Mouse (Mus musculus): ENCODE results near the gene Chil1.

The Chil1 gene

DNA sequence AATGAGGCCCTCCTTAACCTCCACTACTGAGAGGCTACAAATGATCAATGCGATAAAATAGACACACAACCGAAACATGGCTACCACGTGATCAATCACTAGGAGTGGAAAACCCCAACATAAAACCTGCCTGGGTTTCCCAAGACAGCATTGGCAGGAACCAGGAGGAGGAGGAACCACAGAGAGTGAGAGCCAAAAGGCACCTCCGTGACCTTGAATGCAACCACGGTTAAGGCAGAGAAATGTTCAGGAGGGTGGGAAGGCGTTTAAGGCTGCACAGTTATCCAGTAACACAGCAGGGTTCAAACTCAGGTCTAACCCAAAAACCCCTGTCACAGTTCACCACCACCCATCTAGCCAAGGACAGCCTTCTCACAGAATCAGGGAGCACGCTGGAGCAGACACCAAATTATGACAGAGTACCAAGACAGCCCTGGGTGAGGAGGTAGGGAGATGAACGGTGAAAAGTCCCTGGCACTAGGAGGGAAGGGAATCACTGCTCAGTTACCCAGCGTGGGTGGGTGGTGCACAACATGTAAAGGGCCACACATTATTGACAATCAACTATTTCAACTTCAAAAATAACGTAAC lies 48.8 kb downstream of the Chil1 start:
- DNase-seq (ENCODE audit: low spot score in 2 of 2) = no peak

DNA sequence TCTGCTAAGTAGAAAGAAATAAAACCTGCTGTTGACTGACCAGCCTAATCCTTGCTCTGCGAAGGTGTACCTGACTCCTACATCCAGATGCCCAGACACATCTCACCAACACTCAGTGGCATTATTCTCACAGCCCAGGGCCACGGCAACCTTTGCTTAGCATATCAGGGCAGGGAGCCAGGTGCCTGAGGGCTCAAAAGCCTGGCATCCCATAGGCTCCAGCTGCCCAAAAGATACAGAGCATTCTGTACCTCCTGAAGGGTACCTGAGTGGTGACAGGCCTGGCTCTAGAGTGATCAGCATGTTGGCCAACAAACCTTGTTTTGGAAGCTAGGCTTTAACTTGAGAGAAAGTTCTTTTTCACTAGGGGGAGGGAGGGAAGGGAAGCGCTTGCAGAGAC lies 49.3 kb downstream of the Chil1 start:
- DNase-seq (ENCODE audit: low spot score in 2 of 2) = peak; percentile 47 to 56

DNA sequence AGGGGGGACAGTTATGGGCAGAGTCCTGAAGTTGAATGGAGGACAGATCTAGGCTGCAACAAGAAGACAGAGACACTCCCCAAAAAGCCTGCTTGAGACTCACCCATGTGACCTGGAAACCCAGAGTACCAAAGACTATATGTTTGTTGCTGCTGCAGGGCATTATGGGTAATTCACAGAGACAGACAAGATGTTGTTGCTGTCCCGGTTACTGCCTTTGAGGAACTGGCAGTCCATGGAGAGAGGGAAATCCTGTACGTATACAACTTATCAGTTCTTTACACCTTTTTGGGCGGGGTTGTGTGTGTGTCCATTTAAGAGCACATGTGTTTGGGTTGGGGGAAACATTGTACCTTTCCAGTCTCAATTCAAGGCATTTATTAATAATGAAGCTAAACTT lies 49.7 kb downstream of the Chil1 start:
- no peak for DNase-seq (ENCODE audit: low spot score in 2 of 2)

DNA sequence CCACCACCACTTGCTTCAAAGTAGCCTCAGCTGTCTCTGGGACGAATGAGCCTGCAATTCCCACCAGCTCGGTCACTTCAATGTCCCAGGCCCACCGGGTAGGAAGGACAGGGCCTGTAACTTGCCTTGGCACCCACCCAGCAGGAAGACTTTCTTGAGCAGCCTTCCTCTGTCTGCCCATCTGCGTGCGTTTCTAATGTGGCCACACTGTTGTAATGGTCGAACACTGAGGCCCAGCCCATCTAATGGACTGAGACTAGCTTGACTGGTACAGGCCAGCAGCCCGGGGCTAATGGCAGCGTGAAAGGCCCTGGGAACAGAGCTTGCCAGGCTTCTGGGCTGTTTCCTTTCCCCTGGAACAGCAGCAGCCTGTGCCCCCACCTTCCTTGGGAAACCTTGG lies 50.4 kb downstream of the Chil1 start:
- DNase-seq (ENCODE audit: low spot score in 2 of 2) = no peak

DNA sequence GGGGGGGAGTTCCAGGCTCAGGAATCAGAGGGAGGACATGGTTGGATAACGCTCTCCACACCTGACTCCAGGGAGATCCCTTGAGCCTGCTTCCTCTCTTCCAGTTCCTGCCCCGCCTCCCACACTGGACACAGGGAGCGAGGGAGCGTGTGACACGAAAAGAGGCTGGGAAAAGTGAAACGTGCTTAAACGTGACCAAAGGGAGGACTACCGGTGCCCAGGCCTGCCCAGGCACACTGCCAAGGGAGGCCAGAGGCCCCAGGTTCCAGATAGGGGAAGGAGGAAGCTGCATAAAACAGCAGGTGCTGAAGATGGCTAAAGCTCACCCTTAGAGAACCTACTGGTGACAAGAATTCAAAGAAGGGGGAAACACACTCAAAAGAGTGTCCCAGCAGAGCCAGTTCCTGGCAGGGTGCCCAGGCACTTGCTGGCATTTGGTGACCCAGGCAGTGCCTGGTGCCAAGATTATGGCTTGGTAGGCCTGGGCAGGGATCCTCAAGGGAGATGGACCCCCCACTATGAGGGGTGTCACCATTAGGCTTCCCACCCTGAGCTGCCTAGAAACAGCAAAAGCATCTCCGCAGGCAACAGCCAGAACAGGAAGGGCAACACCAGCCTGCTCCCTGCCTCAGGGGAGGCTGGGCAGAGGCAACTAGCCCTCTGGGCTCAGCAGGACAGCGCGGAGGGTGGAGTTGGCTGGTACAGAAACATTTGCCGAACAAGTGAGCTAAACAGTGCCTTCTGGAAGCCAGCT lies 51.0 kb downstream of the Chil1 start:
- peak in 1 of 2 experiments; percentile 41 for DNase-seq (ENCODE audit: low spot score in 2 of 2)

- DNase-seq (ENCODE audit: low spot score in 2 of 2) = no peak
Observed at GRCm38 (mm10) chr1:134233681-134234454, 51.9 kb downstream of the Chil1 start.

DNA sequence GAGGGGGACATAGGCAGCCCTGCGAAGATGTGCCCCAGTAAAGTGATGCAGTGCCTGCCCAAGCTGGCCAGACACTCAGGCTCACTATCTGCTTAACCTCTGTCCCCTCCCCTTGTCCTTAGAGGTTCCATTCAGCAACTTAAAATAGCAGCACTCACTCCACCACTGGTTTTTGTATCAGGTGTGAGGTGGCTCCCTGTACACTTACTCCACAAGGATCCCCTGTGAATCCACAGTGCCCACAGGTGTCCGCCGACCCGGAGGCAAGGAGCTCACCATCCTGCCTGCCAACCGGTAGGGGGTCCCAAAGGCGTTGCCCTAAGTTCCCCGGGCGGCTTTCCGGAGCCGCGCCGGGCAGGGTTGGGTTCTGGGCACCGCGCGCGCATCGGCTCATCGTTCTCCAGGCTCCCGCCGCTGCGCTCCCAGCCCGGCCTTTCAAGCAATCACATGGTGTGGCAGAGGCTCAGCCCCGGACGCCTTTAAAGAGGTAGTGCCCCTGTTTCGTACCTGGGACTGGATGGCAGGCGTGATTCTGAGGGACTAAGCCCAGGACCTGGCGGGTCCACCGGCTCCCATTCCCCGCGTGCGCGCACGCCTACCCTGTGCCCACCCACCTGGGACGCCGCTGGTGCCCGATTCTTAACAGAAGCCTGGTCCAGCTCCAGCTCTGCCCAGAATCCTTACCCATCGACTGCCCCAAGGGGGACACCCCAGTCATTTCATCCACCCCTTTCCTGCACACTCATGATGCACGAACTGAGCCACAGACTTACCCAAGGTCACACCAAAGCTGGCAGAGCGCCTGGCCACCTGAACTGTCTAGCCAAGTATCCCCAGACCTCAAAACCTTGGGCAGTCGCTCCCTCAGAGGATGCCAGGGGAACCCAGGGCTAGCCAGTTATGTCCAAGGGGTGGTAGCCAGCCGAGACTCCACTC lies 52.7 kb downstream of the Chil1 start:
- peak; percentile 49 to 56 for DNase-seq (ENCODE audit: low spot score in 2 of 2)

DNA sequence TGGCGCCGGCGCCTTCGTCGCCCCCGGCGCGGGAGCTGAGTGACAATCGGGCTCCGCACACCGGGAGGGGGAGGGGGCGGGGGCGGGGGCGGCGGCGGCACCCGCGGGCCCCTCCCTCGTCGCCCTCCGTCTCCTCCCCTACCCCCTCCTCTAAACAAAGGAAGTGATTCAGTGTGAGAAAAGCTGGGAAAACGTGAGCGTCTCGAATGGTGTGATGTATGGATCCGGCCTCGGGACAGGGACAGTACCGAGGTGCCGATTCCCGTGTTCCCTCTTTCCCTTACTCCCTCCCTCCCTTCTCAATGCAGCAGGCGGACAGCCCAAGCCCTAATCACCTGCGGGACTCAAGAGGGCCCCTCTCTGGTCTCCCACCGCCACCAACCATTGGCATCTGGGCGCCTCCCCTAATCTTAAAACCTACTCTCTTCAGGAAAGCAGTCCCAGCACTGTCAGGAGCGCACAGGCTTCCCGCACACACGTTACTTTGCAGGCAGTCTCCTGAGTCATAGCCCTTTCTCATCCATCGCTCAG lies 53.5 kb downstream of the Chil1 start, which contains the start of gene Adora1:
Gene Adora1, minus strand, starts transcription at position 41 of the 531 bp plus-strand sequence.
- no peak for DNase-seq (ENCODE audit: low spot score in 2 of 2)

DNA sequence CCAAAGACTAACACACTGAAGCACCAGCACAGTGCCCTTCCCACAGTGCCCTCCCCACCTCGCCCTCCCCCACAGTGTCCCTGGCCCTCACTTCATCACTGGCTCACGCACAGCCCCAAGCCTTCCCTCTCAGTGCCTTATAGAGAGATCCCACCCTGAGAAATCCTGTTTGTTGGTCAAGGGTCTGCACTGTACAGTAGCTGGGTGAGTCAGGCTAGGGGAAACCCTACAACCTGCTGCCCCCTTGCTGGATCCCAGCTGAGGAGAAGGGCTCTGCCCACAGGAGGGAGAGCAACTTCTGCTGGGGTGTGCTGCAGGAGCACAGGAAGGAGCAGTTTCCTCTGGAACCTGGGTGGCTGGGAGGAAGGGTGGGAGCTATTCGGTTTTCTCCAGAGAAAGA lies 54.2 kb downstream of the Chil1 start:
- DNase-seq (ENCODE audit: low spot score in 2 of 2) = no peak

- DNase-seq (ENCODE audit: low spot score in 2 of 2) = no peak
Observed at GRCm38 (mm10) chr1:134237438-134237837, 55.5 kb downstream of the Chil1 start.

Measured in heart, adult 9 months (tissue).